Mouse (Mus musculus): ENCODE results near the gene Cdk6.

DNA sequence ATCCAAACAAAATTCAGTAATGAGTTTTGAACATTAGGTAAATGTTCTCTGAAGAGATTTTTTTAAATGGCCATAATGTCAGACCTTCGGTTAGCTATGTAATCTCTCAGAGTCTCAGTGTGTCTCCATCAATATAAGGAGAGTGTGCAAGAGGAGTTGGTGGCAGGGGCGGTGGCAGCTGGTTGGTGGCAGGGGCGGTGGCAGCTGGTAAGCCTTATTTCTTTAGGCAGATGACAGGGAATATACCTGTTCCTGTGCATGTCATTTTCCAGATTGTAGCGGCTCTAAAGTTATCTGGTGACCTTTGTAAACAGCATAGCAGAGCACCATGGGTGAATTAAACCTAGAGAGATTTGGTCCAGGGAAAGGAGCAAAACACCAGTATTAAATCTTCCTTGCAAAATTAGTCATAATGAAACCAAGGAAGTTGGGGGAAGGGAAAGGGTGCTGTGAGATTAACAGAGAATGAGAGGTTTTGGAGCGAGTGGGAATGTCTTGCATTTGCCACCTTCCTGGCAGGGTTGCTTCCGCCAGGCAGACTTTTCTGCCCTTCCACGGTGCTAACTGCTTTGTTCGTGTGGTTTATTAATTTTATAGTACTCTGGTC lies 159.8 kb downstream of the Cdk6 start:
- TF ChIP-seq ZNF384 (IDR thresholded peaks at IDR 0.05; ENCODE audit: low read depth, low read length) (no peak), HCFC1 (IDR thresholded peaks at IDR 0.05; ENCODE audit: borderline replicate concordance, insufficient read depth, low read length) (no peak), ZC3H11A (IDR thresholded peaks at IDR 0.05; ENCODE audit: borderline replicate concordance, low read depth, low read length) (no peak)
